Mouse (Mus musculus) mouse trophoblast stem cell (cell line): Measurements from ENCODE around the gene Aqp8.

Experiments used
- in situ Hi-C, 2 experiments: fragments of 300-500 bp; cut with MseI, MboI; formaldehyde crosslinking; loops; 2 replicates in 1 of 2; 3 replicates in 1 of 2; pipeline ENCODE4 v1.15.1; 2025

Aqp8 gene

GRCm38 (mm10) chr7:123467961-123468360, 5.9 kb downstream of the Aqp8 start:
- in situ Hi-C loops, result loop anchor here (5.0 to 25.0 kb wide), 4 partner anchors 66 to 431 kb away; no protein-coding TSS in a partner anchor

DNA sequence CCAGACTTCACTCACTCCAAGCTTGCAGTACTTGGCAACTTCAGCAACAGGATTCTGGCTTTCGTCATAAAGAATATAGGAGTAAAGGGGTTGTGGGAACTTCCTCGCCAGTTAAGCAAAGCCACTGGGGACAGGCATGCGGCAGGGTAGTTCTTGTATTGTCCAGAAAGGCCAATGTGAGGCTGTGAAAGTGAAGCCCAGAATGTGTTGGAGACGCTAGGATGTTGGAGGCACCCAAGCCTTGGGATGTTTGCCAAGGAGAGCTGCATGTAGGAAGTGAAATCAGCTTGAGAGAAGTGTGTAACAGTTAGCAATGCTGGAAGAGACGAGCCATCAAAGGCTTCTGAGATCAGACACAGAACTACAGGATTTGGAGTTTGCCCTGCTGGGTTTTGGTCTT, 25.6 kb downstream of the Aqp8 start:
- in situ Hi-C loops, result no loop called here

DNA sequence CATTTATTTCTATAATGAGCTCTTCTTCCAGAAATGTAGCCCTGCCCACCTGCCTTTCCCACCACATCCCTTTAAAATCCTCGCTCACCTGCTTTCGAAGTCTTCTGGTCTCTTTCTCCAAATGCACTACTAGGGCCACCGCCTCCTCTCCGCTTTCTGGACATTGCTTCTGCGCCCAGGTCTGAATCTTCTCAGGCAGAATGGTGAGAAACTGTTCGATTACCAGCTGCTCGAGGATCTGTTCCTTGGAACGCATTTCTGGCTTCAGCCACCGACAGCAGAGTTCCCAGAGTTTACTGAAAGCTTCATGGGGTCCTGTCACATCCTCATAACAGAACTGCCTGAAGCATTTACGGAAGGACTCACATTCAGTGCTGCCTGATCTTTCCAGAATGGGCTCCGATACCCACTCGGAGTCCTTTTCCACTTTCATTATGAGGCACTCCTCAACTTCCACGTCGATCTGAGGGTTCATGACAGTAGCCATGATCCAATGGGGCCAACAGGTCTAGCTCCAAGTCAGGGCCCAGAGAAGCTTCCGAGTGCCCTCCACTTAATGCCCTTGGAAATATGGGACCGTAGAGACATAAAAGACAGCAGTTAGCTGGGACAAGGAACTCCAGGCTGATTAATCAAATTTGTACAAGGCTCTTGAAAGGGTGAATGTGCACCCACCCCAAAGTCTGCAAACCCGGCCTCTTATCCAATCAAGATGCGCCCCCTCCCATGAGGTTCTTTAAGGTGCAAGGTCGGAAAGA, 37.6 kb downstream of the Aqp8 start:
- in situ Hi-C loops, result no loop called here

- in situ Hi-C loops, result no loop called here
Measured at GRCm38 (mm10) chr7:123500239-123501219, 38.4 kb downstream of the Aqp8 start, which contains the start of gene Zkscan2. Zkscan2 (minus strand) TSS chr7:123500449.

- in situ Hi-C loops, result no loop called here
Measured at GRCm38 (mm10) chr7:123503358-123503757, 41.3 kb downstream of the Aqp8 start.

GRCm38 (mm10) chr7:123507946-123508345, 45.9 kb downstream of the Aqp8 start:
- in situ Hi-C loops, result no loop called here
